Mouse (Mus musculus) ES-Bruce4 (cell line): ENCODE measurements around the gene Ccdc61.

Source experiments
- CTCF ChIP-seq: IDR thresholded peaks from one replicate; pipeline ENCODE4 v1.8.1; 2011; ENCODE audit warnings: low read depth, low read length
- EP300 ChIP-seq: IDR thresholded peaks from 2 replicates; pipeline ENCODE4 v1.6.1; 2011; ENCODE audit warnings: low read depth, low read length; ENCODE audit not compliant: insufficient read depth

DNA sequence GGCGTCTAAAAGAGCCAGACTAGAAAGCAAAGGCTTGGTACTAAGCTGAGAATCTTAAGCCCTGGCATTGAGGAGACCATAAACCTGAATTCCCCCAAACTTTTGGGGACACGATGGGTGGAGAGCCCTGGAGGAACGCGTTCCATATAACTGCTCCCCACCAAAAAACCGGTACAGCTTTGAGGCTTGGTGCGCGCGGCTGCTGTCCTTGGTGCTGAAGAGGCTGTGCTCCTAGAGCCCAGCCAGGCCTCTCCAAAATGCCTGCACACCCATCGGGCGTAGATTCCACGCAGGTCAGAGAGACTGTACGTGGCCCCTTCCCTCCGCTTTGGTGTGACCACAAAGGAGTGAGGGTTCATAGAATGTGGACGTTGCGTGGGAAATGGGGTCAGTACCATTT is 41.2 kb upstream of the Ccdc61 start:
- TF ChIP-seq CTCF (no peak), EP300 (no peak)
